Mouse (Mus musculus): Measurements from ENCODE around the gene Arhgap29.
A peak's percentile ranks its signal among the peaks of the same experiment; 100 is the strongest.

Arhgap29 gene

DNA sequence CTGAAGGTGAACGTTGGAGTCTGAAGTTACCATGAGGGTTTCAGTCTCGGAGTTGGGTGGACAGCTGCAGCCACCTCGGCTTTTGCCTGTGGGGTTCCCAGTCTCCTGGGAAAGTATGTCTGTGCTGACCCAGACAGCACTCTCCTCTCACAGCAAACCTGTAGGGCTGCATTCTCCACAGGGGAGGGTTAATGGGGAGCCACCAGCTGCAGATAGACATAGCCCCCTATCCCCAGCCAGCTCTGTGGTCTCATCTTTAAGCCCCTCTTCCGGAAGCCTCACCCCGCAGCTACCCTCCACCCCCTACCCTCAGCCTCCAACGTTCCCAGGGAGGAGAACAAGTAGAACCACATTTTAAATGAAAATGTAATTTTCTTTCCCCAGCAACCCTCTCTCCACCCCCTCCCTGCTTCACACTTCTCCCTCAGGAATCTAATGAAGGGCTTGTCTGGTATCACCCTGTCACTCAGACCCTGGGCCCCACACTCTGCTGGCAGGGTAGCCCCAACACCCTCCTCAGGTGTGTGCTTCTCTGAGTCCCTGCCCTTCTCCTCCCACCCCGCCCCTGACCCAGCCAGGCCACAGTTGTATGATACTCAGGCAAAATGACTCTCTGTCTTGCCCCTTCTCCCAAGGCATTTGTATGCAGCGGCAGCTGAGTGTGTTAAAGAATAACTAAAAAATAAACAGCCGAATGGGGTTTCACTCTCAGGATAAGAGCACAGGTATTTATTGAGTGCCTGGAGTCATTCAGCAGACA, 106.3 kb downstream of the Arhgap29 start:
- DNase-seq (ENCODE audit: inconsistent age in 2 of 2, low spot score in 1 of 2) = no peak

DNA sequence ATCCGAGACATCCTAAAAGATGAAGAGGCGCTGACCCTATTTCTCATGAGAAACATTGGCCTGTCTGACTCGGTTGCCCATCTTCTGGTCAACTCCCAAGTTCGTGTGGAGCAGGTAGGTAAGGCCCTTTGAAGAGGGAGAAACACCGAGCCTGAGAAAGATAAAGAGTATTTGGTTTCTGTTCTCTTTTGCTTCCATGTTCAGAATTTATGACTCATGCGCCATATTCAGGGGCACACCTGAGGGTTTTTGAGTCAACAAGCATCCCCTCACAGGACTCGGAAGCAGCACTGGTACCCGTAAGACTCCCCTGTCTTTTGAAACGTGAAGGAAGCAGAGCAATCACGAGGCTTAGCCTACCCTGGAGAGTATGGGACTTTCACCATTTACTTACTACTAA, 110.2 kb downstream of the Arhgap29 start:
- DNase-seq (ENCODE audit: inconsistent age in 2 of 2, low spot score in 1 of 2) = peak in 1 of 2 experiments; percentile 14

DNA sequence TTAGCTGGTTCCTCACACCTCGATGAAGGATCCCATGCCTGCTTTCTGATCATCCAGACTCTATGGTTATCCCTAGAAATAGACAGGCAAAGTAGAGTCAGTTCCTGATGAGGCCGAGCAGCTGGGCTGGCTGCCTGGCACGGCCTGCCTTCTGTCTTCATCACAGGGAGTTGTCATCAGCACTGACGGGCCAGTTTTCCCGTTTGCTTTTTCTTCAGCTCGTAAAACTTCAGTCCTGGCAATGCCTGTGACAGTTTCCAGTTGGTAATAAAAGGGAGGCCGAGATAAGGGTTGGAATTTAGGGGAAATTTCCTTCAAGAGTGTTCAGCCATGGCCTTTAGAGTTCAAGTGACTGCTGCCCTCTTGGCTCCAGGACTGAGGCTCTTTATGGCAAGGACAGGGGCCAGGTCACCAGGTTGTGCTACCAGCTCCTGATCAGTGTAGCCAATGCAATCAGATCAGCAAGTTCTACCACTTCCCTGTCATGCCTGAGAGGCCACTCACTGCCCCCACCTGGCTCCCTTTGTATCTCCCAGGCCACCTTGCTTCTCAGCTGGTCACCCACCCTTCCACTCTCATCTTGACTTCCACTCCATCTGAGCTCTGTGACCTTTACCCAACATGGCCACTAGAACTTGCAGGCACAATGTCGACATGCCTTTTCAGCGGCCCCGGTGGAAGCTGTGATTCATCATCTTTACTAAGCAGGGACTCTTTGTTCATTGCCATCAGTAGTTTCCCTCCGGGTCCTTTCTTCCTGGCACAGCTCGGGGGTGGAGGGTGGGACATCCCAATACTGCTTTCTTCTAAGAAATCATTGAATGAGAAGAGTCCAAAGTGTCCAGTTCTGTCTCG, 112.4 kb downstream of the Arhgap29 start:
- DNase-seq (ENCODE audit: inconsistent age in 2 of 2, low spot score in 1 of 2) = peak; percentile 52 to 88
